Mouse (Mus musculus) heart, embryonic 14.5 days (tissue): ENCODE results near the gene Tspo. TPM values are rescaled to one million over a fixed set of nuclear protein-coding genes. Genes with fewer than 3 reads are reported as not detected.
A peak's percentile ranks its signal among the peaks of the same experiment; 100 is the strongest.

Experiments used
- ATAC-seq: fragments of 200-750 bp; cut with Nextera tagmentation; 2 replicates; pipeline ENCODE4 v1.8.0; 2017; ENCODE audit warnings: low read depth, moderate TSS enrichment; ENCODE audit not compliant: insufficient number of reproducible peaks, insufficient read depth, low FRiP score
- H3K27ac ChIP-seq, 2 experiments: fragments of 200-500 bp in 1 of 2; fragments of 300-500 bp in 1 of 2; sonication (generic) in 1 of 2; replicated peaks in 1 of 2; 2 replicates each; pipeline ENCODE4 v1.5.1; 2012 to 2014; ENCODE audit warnings: low read depth in 2 of 2, low read length in 2 of 2, control low read depth in 1 of 2, mild to moderate bottlenecking in 1 of 2, mixed read lengths in 1 of 2; ENCODE audit not compliant: control insufficient read depth in 1 of 2, insufficient read depth in 1 of 2
- H3K27me3 ChIP-seq: fragments of 300-500 bp; sonication (generic); 2 replicates; pipeline ENCODE4 v1.6.1; 2014; ENCODE audit warnings: mild to moderate bottlenecking, low read length, control low read depth; ENCODE audit not compliant: control insufficient read depth, insufficient read depth
- H3K36me3 ChIP-seq: fragments of 300-500 bp; sonication (generic); 2 replicates; pipeline ENCODE4 v1.6.1; 2014; ENCODE audit warnings: mild to moderate bottlenecking, control low read depth, low read length, mixed read lengths; ENCODE audit not compliant: control insufficient read depth, insufficient read depth
- H3K4me1 ChIP-seq, 2 experiments: fragments of 200-500 bp in 1 of 2; fragments of 300-500 bp in 1 of 2; sonication (generic) in 1 of 2; 2 replicates each; pipeline ENCODE4 v1.6.1; 2012 to 2014; ENCODE audit warnings: low read length in 2 of 2, control low read depth in 1 of 2, mixed read lengths in 1 of 2; ENCODE audit not compliant: control insufficient read depth in 2 of 2, insufficient read depth in 2 of 2
- H3K4me2 ChIP-seq: fragments of 300-500 bp; sonication (generic); 2 replicates; pipeline ENCODE4 v1.6.1; 2014; ENCODE audit warnings: mild to moderate bottlenecking, low read length
- H3K4me3 ChIP-seq, 2 experiments: fragments of 200-500 bp in 1 of 2; fragments of 300-500 bp in 1 of 2; sonication (generic) in 1 of 2; 2 replicates each; pipeline ENCODE4 v1.5.1; 2012 to 2014; ENCODE audit warnings: low read length in 2 of 2, mild to moderate bottlenecking in 2 of 2, control low read depth in 1 of 2, low read depth in 1 of 2, moderate library complexity in 1 of 2; ENCODE audit not compliant: control insufficient read depth in 1 of 2, insufficient read depth in 1 of 2
- H3K9ac ChIP-seq: fragments of 300-500 bp; sonication (generic); 2 replicates; pipeline ENCODE4 v1.6.1; 2014; ENCODE audit warnings: mild to moderate bottlenecking, low read length
- H3K9me3 ChIP-seq: fragments of 300-500 bp; sonication (generic); 2 replicates; pipeline ENCODE4 v1.6.1; 2016; ENCODE audit warnings: low read length, control low read depth; ENCODE audit not compliant: control insufficient read depth
- WGBS: fragments of 180-500 bp; shearing (Covaris S2); extraction: QIAGEN DNeasy Blood & Tissue Kit; methylation state at CpG from one replicate; pipeline ENCODE4 v1.1.7; 2014; 5-methylcytosine and 5-hydroxymethylcytosine counted together
- polyA plus RNA-seq: library from polyadenylated mRNA; unstranded; fragments of >200 nt; fragmentation: Nextera tagmentation; extraction: Ambion mirVana; gene quantifications from 2 replicates; pipeline ENCODE4 v1.2.1, GENCODE M21; 2014

Tspo gene
- polyA plus RNA-seq, 1 experiment from 2014 or later: 191 TPM

- H3K36me3 ChIP-seq: no peaks in the 10 kb centered on the region
- 2% methylated on average over 27 of the region's 27 CpGs for WGBS
- H3K9me3 ChIP-seq: no peaks in the 10 kb centered on the region
- H3K4me3 ChIP-seq: peak overlapping the region; percentile 51 to 54
- peak; percentile 23 for ATAC-seq
- H3K4me2 ChIP-seq: peak overlapping the region; percentile 89
- H3K4me1 ChIP-seq: peaks cover 5 to 14% of the 10 kb centered on the region in 2 experiments
- peak overlapping the region; percentile 80 for H3K9ac ChIP-seq
- H3K27ac ChIP-seq: peak overlapping the region; percentile 38 to 54
- no peaks in the 10 kb centered on the region for H3K27me3 ChIP-seq
Observed at GRCm38 (mm10) chr15:83563857-83564651, 662 bp downstream of the Tspo start.

GRCm38 (mm10) chr15:83565434-83565833 is 2.0 kb downstream of the Tspo start:
- 0 out of 2 replicates have a peak, but pooled peaks have one; percentile 22 for ATAC-seq
- H3K4me2 ChIP-seq: no peak overlapping the region
- H3K4me3 ChIP-seq: no peak overlapping the region

GRCm38 (mm10) chr15:83566006-83566405 is 2.6 kb downstream of the Tspo start:
- Histone ChIP-seq H3K9me3 (no peaks in the 10 kb centered on the region), H3K27ac (no peak overlapping the region), H3K4me1 (peaks cover 5 to 14% of the 10 kb centered on the region in 2 experiments), H3K4me2 (no peak overlapping the region), H3K27me3 (no peaks in the 10 kb centered on the region), H3K9ac (no peak overlapping the region), H3K36me3 (no peaks in the 10 kb centered on the region), H3K4me3 (no peak overlapping the region)
- WGBS: 73% methylated on average over 5 of the region's 5 CpGs
- ATAC-seq: no peak

More at GRCm38 (mm10) chr15:83565434-83565833, 2.0 kb downstream of the Tspo start:
- no peak overlapping the region for H3K9ac ChIP-seq
- no peak overlapping the region for H3K27ac ChIP-seq
- WGBS: 83% methylated on average over 3 of the region's 3 CpGs
- H3K27me3 ChIP-seq: no peaks in the 10 kb centered on the region
- H3K4me1 ChIP-seq: peaks cover 5 to 14% of the 10 kb centered on the region in 2 experiments
- H3K36me3 ChIP-seq: no peaks in the 10 kb centered on the region
- no peaks in the 10 kb centered on the region for H3K9me3 ChIP-seq

- peaks cover 15% of the 10 kb centered on the region for H3K36me3 ChIP-seq
- H3K9me3 ChIP-seq: no peaks in the 10 kb centered on the region
- no peaks in the 10 kb centered on the region for H3K27me3 ChIP-seq
- no peak overlapping the region for H3K27ac ChIP-seq
- H3K9ac ChIP-seq: no peak overlapping the region
- H3K4me3 ChIP-seq: no peak overlapping the region
- ATAC-seq: no peak
- H3K4me1 ChIP-seq: peaks cover 5 to 10% of the 10 kb centered on the region in 2 experiments
- 84% methylated on average over 3 of the region's 3 CpGs for WGBS
- no peak overlapping the region for H3K4me2 ChIP-seq
Observed at GRCm38 (mm10) chr15:83567728-83568127, 4.3 kb downstream of the Tspo start.

GRCm38 (mm10) chr15:83568544-83568943 is 5.2 kb downstream of the Tspo start:
- no peak overlapping the region for H3K9ac ChIP-seq
- H3K27ac ChIP-seq: no peak overlapping the region
- no peak overlapping the region for H3K4me2 ChIP-seq
- no peak for ATAC-seq
- no peaks in the 10 kb centered on the region for H3K27me3 ChIP-seq
- H3K4me1 ChIP-seq: peaks cover 3 to 5% of the 10 kb centered on the region in 2 experiments; a peak in 3 of 4 replicates
- peaks cover 15% of the 10 kb centered on the region for H3K36me3 ChIP-seq
- WGBS: 92% methylated on average over 5 of the region's 5 CpGs
- no peak overlapping the region for H3K4me3 ChIP-seq
- no peaks in the 10 kb centered on the region for H3K9me3 ChIP-seq

GRCm38 (mm10) chr15:83569682-83570081 is 6.3 kb downstream of the Tspo start:
- Histone ChIP-seq H3K4me3 (no peak overlapping the region), H3K9ac (no peak overlapping the region), H3K4me2 (no peak overlapping the region), H3K9me3 (no peaks in the 10 kb centered on the region), H3K36me3 (peaks cover 25% of the 10 kb centered on the region), H3K27me3 (no peaks in the 10 kb centered on the region), H3K4me1 (peaks cover 0 to 3% of the 10 kb centered on the region in 2 experiments; a peak in 2 of 4 replicates), H3K27ac (no peak overlapping the region)
- 51% methylated on average over 11 of the region's 11 CpGs for WGBS
- ATAC-seq: no peak

GRCm38 (mm10) chr15:83570641-83571040 is 7.2 kb downstream of the Tspo start:
- peaks cover 33% of the 10 kb centered on the region for H3K36me3 ChIP-seq
- no peak for ATAC-seq
- H3K4me3 ChIP-seq: no peak overlapping the region
- H3K4me2 ChIP-seq: no peak overlapping the region
- no peak overlapping the region for H3K27ac ChIP-seq
- no peaks in the 10 kb centered on the region for H3K4me1 ChIP-seq
- H3K27me3 ChIP-seq: no peaks in the 10 kb centered on the region
- no peaks in the 10 kb centered on the region for H3K9me3 ChIP-seq
- 51% methylated on average over 2 of the region's 2 CpGs for WGBS
- no peak overlapping the region for H3K9ac ChIP-seq
